Mouse (Mus musculus) hindbrain, embryonic 13.5 days (tissue): ENCODE measurements around the gene Nms. TPM values are rescaled to one million over a fixed set of nuclear protein-coding genes. Genes with fewer than 3 reads are reported as not detected.

Experiments
- polyA plus RNA-seq: library from polyadenylated mRNA; unstranded; fragments of >200 nt; fragmentation: Nextera tagmentation; extraction: Ambion mirVana; gene quantifications from 2 replicates; pipeline ENCODE4 v1.2.1, GENCODE M21; 2015

Nms gene
- polyA plus RNA-seq, 1 experiment from 2014 or later: 1.1 TPM

Other genes starting within 250 kb of the Nms start
- 14.7 and 16.1 TPM in 2 replicates for gene Lonrf2, start 102.4 kb upstream of the Nms start, polyA plus RNA-seq
- 48.7 and 51.8 TPM in 2 replicates for gene Chst10, start 41.0 kb upstream of the Nms start, polyA plus RNA-seq
- gene Pdcl3, start 46.5 kb downstream of the Nms start, polyA plus RNA-seq: 157 and 169 TPM in 2 replicates